Mouse (Mus musculus) adrenal gland, adult 18-20 months (tissue): ENCODE results near the gene Pxt1. TPM values are rescaled to one million over a fixed set of nuclear protein-coding genes. Genes with fewer than 3 reads are reported as not detected.

Source experiments
- DNase-seq, 2 experiments: peaks; one replicate each; pipeline ENCODE4 v3.0.0; 2021 to 2022; ENCODE audit warnings: low spot score in 2 of 2
- total RNA-seq, 2 experiments: library from RNA; stranded (reverse); gene quantifications; 1 replicate in 1 of 2; 2 replicates in 1 of 2; pipeline ENCODE4 v1.2.3; 2021

Gene Pxt1
- total RNA-seq, 2 experiments from 2014 or later = not detected

- DNase-seq = no peak
Observed at GRCm38 (mm10) chr17:28915060-28915628, 28.5 kb downstream of the Pxt1 start, which contains the start of gene 4930539E08Rik. Gene 4930539E08Rik, minus strand, starts transcription at chr17:28915324.

GRCm38 (mm10) chr17:28913940-28914339, 29.7 kb downstream of the Pxt1 start:
- DNase-seq = no peak

GRCm38 (mm10) chr17:28913200-28913599, 30.4 kb downstream of the Pxt1 start:
- DNase-seq = peak in 1 of 2 experiments; percentile 45

GRCm38 (mm10) chr17:28910139-28910538, 33.5 kb downstream of the Pxt1 start:
- no peak for DNase-seq

GRCm38 (mm10) chr17:28909252-28909941, 34.2 kb downstream of the Pxt1 start:
- DNase-seq = peak; percentile 36 to 59

GRCm38 (mm10) chr17:28907959-28908358, 35.7 kb downstream of the Pxt1 start:
- DNase-seq = no peak

GRCm38 (mm10) chr17:28905377-28905916, 38.2 kb downstream of the Pxt1 start:
- no peak for DNase-seq

- DNase-seq = peak; percentile 76 to 77
Observed at GRCm38 (mm10) chr17:28904546-28905376, 38.9 kb downstream of the Pxt1 start.

- DNase-seq = no peak
Observed at GRCm38 (mm10) chr17:28901559-28901958, 42.1 kb downstream of the Pxt1 start.

GRCm38 (mm10) chr17:28899427-28899826, 44.2 kb downstream of the Pxt1 start:
- no peak for DNase-seq

- DNase-seq = no peak
Observed at GRCm38 (mm10) chr17:28898249-28898648, 45.4 kb downstream of the Pxt1 start.

GRCm38 (mm10) chr17:28897817-28898216, 45.8 kb downstream of the Pxt1 start:
- DNase-seq = no peak

GRCm38 (mm10) chr17:28896095-28896780, 47.4 kb downstream of the Pxt1 start:
- no peak for DNase-seq

- no peak for DNase-seq
Observed at GRCm38 (mm10) chr17:28895217-28895875, 48.3 kb downstream of the Pxt1 start.

- no peak for DNase-seq
Observed at GRCm38 (mm10) chr17:28894050-28894767, 49.4 kb downstream of the Pxt1 start.

GRCm38 (mm10) chr17:28886266-28886665, 57.4 kb downstream of the Pxt1 start:
- DNase-seq = no peak

- no peak for DNase-seq
Observed at GRCm38 (mm10) chr17:28885231-28885630, 58.4 kb downstream of the Pxt1 start.
